In the genomic region with DNA sequence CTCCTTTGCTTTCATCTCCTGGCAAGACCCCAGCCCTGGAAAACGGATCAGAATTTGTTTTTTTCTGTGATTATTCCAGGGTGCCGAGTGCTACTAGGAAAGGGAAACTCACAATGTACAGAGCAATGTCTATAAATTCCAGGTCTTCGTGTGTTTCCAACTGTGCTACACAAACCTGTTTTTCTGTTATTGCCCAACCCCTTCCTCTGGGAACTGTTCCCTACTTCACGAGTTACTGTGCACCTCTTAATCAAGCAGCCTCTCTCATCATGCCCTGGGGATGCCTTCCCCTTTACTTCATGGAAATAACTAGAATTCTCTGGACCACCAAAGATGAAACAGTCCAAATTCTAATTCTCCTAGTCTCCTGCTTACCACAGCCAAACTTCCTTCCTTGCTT, we compare ENCODE assay signal across 29 mouse cellular contexts. TPM values are rescaled to one million over a fixed set of nuclear protein-coding genes. Genes with fewer than 3 reads are reported as not detected.
DNase-seq lines count a peak whose midpoint lies in the region; ATAC-seq and TF ChIP-seq lines count a peak whose summit lies in the region.
"Had no signal": no experiment of that assay in that cellular context is flagged by ENCODE, and none has a peak within 500 bp of the region (broad histone marks: within the 10 kb centered on the region; RNA-seq: fewer than 3 reads in every experiment).

No protein-coding gene starts in this region.

- 35% methylated on average over 4 of the region's 4 CpGs for WGBS in limb, embryonic 12.5 days
- WGBS in limb, embryonic 10.5 days = 75% methylated on average over 4 of the region's 4 CpGs
- WGBS in limb, embryonic 14.5 days = 10% methylated on average over 4 of the region's 4 CpGs

- H3K4me3 ChIP-seq in limb, embryonic 12.5 days (replicated peaks) = no peak overlapping the region
- no peak overlapping the region for H3K4me3 ChIP-seq in limb, embryonic 10.5 days
- no peak overlapping the region for H3K4me3 ChIP-seq in limb, embryonic 14.5 days (replicated peaks; ENCODE audit: low read length)
- no peak overlapping the region for H3K4me3 ChIP-seq in left cerebral cortex, adult 2 months
- H3K4me3 ChIP-seq: embryonic facial prominence, embryonic 10.5 days; embryonic facial prominence, embryonic 12.5 days; forebrain, embryonic 10.5 days; forebrain, embryonic 12.5 days had no signal

- TF ChIP-seq CTCF in left cerebral cortex, adult 2 months (IDR thresholded peaks at IDR 0.05) = no peak

- intact Hi-C loops in left cerebral cortex, adult 2 months (cut with DNase I) = no loop called here

- peaks cover 12% of the 10 kb centered on the region for H3K4me1 ChIP-seq in limb, embryonic 12.5 days (replicated peaks)
- no peaks in the 10 kb centered on the region for H3K4me1 ChIP-seq in limb, embryonic 10.5 days
- H3K4me1 ChIP-seq in limb, embryonic 14.5 days (ENCODE audit: control insufficient read depth, insufficient read depth, low read length) = peaks cover 8% of the 10 kb centered on the region
- H3K4me1 ChIP-seq: embryonic facial prominence, embryonic 10.5 days; embryonic facial prominence, embryonic 12.5 days; forebrain, embryonic 10.5 days; forebrain, embryonic 12.5 days had no signal

- no peak for DNase-seq in limb, embryonic 10.5 days (ENCODE audit: low spot score)
- DNase-seq in gonadal fat pad, adult 2 months (ENCODE audit: low read depth) = peak; percentile 75
- peak; percentile 42 for DNase-seq in limb, embryonic 14.5 days (ENCODE audit: low spot score)
- DNase-seq in embryo, embryonic 9.5 days (ENCODE audit: extremely low spot score) = no peak
- no peak for DNase-seq in left cerebral cortex, adult 2 months (ENCODE audit: extremely low spot score in 1 of 2, low spot score in 2 of 2)
- DNase-seq: adrenal gland, adult 2 months; adrenal gland, postnatal 10 days; adrenal gland, postnatal 25 days; B cell, adult 2 months; cerebellum, adult 11 months; cerebellum, adult 18-20 months; cerebellum, adult 8-10 months; cerebellum, adult 9-11 months; cerebellum, postnatal 14 days; cerebellum, postnatal 36 days; embryo, embryonic 11 days had no signal

- 0 out of 2 replicates have a peak overlapping the region, but pooled peaks have one; percentile 35 for H3K27ac ChIP-seq in limb, embryonic 12.5 days
- H3K27ac ChIP-seq in limb, embryonic 10.5 days = no peak overlapping the region
- no peak overlapping the region for H3K27ac ChIP-seq in limb, embryonic 14.5 days (replicated peaks; ENCODE audit: low read depth, low read length)
- H3K27ac ChIP-seq in left cerebral cortex, adult 2 months = no peak overlapping the region
- H3K27ac ChIP-seq: embryonic facial prominence, embryonic 10.5 days; embryonic facial prominence, embryonic 12.5 days; forebrain, embryonic 10.5 days; forebrain, embryonic 12.5 days had no signal

- no peaks in the 10 kb centered on the region for H3K36me3 ChIP-seq in limb, embryonic 12.5 days
- H3K36me3 ChIP-seq in limb, embryonic 10.5 days = no peaks in the 10 kb centered on the region
- no peaks in the 10 kb centered on the region for H3K36me3 ChIP-seq in limb, embryonic 14.5 days (ENCODE audit: control insufficient read depth, insufficient read depth, low read length)
- H3K36me3 ChIP-seq: embryonic facial prominence, embryonic 10.5 days; embryonic facial prominence, embryonic 12.5 days; forebrain, embryonic 10.5 days; forebrain, embryonic 12.5 days; G1E had no signal

- no peak for TF ChIP-seq POLR2A in limb, embryonic 14.5 days (IDR thresholded peaks at IDR 0.05; ENCODE audit: borderline replicate concordance, extremely low read depth, insufficient read depth, insufficient read length)

- no peaks in the 10 kb centered on the region for H3K9me3 ChIP-seq in limb, embryonic 12.5 days
- H3K9me3 ChIP-seq in limb, embryonic 10.5 days (replicated peaks) = no peaks in the 10 kb centered on the region
- H3K9me3 ChIP-seq in limb, embryonic 14.5 days (ENCODE audit: control insufficient read depth, low read length) = no peaks in the 10 kb centered on the region
- H3K9me3 ChIP-seq: embryonic facial prominence, embryonic 10.5 days; embryonic facial prominence, embryonic 12.5 days; forebrain, embryonic 10.5 days; forebrain, embryonic 12.5 days had no signal

- no peaks in the 10 kb centered on the region for H3K27me3 ChIP-seq in limb, embryonic 12.5 days
- no peaks in the 10 kb centered on the region for H3K27me3 ChIP-seq in limb, embryonic 10.5 days (ENCODE audit: low read depth, poor library complexity, severe bottlenecking)
- H3K27me3 ChIP-seq in limb, embryonic 14.5 days (ENCODE audit: control insufficient read depth, insufficient read depth, low read length) = no peaks in the 10 kb centered on the region
- H3K27me3 ChIP-seq: CH12.LX had no signal

- no peak overlapping the region for H3K4me2 ChIP-seq in limb, embryonic 12.5 days
- H3K4me2 ChIP-seq in limb, embryonic 14.5 days (replicated peaks; ENCODE audit: low read depth, low read length, severe bottlenecking) = no peak overlapping the region
- H3K4me2 ChIP-seq: embryonic facial prominence, embryonic 12.5 days; forebrain, embryonic 12.5 days had no signal

- H3K9ac ChIP-seq in limb, embryonic 12.5 days (replicated peaks) = no peak overlapping the region
- H3K9ac ChIP-seq in limb, embryonic 14.5 days (ENCODE audit: low read depth, low read length, severe bottlenecking) = no peak overlapping the region
- H3K9ac ChIP-seq: embryonic facial prominence, embryonic 12.5 days; forebrain, embryonic 12.5 days had no signal

- ATAC-seq in limb, embryonic 12.5 days (ENCODE audit: insufficient number of reproducible peaks, insufficient read depth, low FRiP score, low TSS enrichment, low read depth) = peak; percentile 37; the same call in 1 of the 2 replicates
- peak; percentile 26; the same call in 1 of the 2 replicates for ATAC-seq in limb, embryonic 14.5 days (ENCODE audit: low FRiP score, low read depth)
- ATAC-seq: CD4-positive, CD25-positive, alpha-beta regulatory T cell, adult 4 months; forebrain, embryonic 14.5 days; forebrain, embryonic 16.5 days had no signal

RNA-seq across cellular contexts. Expression of a gene that starts 40.9 kb away (rescaled TPM):
- not detected in 2 replicates for polyA plus RNA-seq in limb, embryonic 12.5 days (2016; fragmentation: Nextera tagmentation; extraction: Ambion mirVana)
- polyA plus RNA-seq in limb, embryonic 10.5 days (2016; fragmentation: Nextera tagmentation; extraction: Ambion mirVana) = not detected in 2 replicates
- polyA plus RNA-seq in gonadal fat pad, adult 2 months (2012; rRNA removed) = not detected in 2 replicates
- not detected in 2 replicates for polyA plus RNA-seq in limb, embryonic 14.5 days (2012; rRNA removed)
- polyA plus RNA-seq in limb, embryonic 14.5 days (2014; fragmentation: Nextera tagmentation; extraction: Ambion mirVana) = not detected in 2 replicates
- total RNA-seq in left cerebral cortex, adult 2 months (2021) = under 1 TPM in 1 of 2 experiments, not detected in 1; 0.70 TPM
- total RNA-seq: adrenal gland, adult 2 months; adrenal gland, postnatal 10 days; adrenal gland, postnatal 25 days; adrenal gland, postnatal 4 days; CH12.LX; common myeloid progenitor, adult 5-6 weeks; G1E had no signal
- polyA plus RNA-seq: adrenal gland, adult 2 months; CD4-positive, CD25-positive, alpha-beta regulatory T cell, adult 4 months; embryonic facial prominence, embryonic 10.5 days; embryonic facial prominence, embryonic 14.5 days; forebrain, embryonic 10.5 days; forebrain, embryonic 12.5 days; forebrain, embryonic 14.5 days; G1E had no signal

RNA-seq across cellular contexts. Expression of a gene that starts 58.7 kb away (rescaled TPM):
- polyA plus RNA-seq in limb, embryonic 12.5 days (2016; fragmentation: Nextera tagmentation; extraction: Ambion mirVana) = 6.6 and 8.9 TPM in 2 replicates
- 1.4 and 2.3 TPM in 2 replicates for polyA plus RNA-seq in limb, embryonic 10.5 days (2016; fragmentation: Nextera tagmentation; extraction: Ambion mirVana)
- polyA plus RNA-seq in gonadal fat pad, adult 2 months (2012; rRNA removed) = 0.95 and 4.5 TPM in 2 replicates
- 12.2 and 15.2 TPM in 2 replicates for polyA plus RNA-seq in limb, embryonic 14.5 days (2012; rRNA removed)
- polyA plus RNA-seq in limb, embryonic 14.5 days (2014; fragmentation: Nextera tagmentation; extraction: Ambion mirVana) = 9.6 and 15.8 TPM in 2 replicates
- total RNA-seq in left cerebral cortex, adult 2 months (2021) = 1 to 10 TPM; 3.2 to 6.2 TPM
- total RNA-seq: CH12.LX had no signal
- polyA plus RNA-seq: G1E had no signal

Comparison
In these comparisons a context has a peak if more than half of its experiments do, and no peak if none do; other contexts are left out.
1. DNase-seq: peak in gonadal fat pad, adult 2 months (single experiment) and limb, embryonic 14.5 days (single experiment); none in limb, embryonic 10.5 days (single experiment), embryo, embryonic 9.5 days (single experiment) and left cerebral cortex, adult 2 months (0 of 2).